Mouse (Mus musculus): ENCODE data around the gene Sorbs1. TPM values are rescaled to one million over a fixed set of nuclear protein-coding genes. Genes with fewer than 3 reads are reported as not detected.

The Sorbs1 gene
- polyA plus RNA-seq, 1 experiment from 2014 or later, result 79.4 TPM

DNA sequence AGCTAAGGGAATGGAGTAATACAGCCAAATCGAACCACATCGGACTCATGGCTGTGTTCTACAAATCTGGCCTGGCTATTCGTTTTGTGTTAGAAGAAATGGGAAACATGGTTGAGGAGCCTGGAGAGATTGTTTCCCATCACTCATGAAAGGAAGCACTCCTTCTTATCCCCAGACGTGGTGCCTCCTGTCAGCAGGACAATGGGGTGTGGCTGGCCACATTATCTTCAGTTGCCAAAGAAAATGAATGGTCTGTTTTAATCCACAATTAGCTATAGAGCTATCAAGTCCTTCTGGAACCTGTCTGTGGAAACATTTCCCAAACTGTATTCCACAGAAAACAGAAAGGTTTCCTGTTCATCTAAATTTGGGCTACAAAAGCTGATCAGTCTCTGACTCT, 196.6 kb downstream of the Sorbs1 start:
- ATAC-seq (ENCODE audit: low FRiP score, low read depth), result no peak
- WGBS, result 61% methylated on average over 4 of the region's 4 CpGs
- no peak overlapping the region for H3K27ac ChIP-seq (replicated peaks)

DNA sequence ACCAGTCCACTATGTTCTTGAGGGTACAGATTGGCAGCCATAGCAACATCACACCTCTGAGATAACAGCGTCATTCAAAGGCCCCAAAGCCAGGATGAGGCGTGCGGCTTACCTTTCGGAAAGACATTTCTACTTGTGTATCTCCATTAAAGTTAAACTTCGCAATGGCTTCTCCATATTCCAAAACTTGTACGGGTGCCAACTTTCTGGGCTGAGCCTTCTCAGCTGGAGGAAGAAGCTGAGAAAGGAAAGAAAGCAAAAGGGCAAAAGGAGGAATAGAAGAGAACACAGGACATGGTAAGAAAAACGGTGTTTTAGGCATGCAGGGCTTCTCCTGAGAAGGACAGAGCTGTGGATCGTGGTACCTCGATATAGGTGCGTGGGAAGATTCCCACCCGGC, 199.3 kb downstream of the Sorbs1 start:
- Histone ChIP-seq H3K9ac (replicated peaks) (no peak overlapping the region), H3K4me2 (replicated peaks) (no peak overlapping the region), H3K36me3 (peaks cover 23% of the 10 kb centered on the region), H3K27me3 (no peaks in the 10 kb centered on the region), H3K27ac (replicated peaks) (no peak overlapping the region), H3K9me3 (no peaks in the 10 kb centered on the region), H3K4me1 (no peaks in the 10 kb centered on the region), H3K4me3 (no peak overlapping the region)
- WGBS, result 93% methylated on average over 11 of the region's 11 CpGs
- ATAC-seq (ENCODE audit: low FRiP score, low read depth), result no peak

More for the DNA sequence above, 196.6 kb downstream of the Sorbs1 start:
- Histone ChIP-seq H3K27me3 (no peaks in the 10 kb centered on the region), H3K9me3 (no peaks in the 10 kb centered on the region), H3K4me1 (no peaks in the 10 kb centered on the region), H3K9ac (replicated peaks) (no peak overlapping the region), H3K36me3 (0 out of 2 replicates have a peak, but pooled peaks cover 6% of the 10 kb centered on the region), H3K4me2 (replicated peaks) (no peak overlapping the region), H3K4me3 (no peak overlapping the region)

DNA sequence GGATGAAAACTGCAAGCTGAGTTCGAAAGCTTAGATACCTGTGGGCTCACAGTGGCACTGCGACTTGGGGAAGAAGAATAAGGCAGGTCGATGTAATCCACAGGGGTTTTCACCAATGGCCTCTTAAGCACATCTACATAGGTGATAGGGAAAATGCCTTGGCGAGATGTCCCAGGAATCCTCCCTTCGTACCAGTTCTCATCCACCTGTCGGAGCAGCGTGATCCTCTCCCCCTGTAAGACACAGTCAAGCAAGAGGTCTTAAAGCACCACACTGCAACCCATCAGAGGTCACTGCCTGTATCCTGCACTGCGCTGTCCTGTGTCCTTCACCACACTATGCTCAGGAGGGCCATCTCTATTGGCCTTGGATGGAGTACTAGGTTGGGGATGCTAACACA, 201.9 kb downstream of the Sorbs1 start:
- Histone ChIP-seq H3K9me3 (no peaks in the 10 kb centered on the region), H3K4me1 (no peaks in the 10 kb centered on the region), H3K27ac (replicated peaks) (no peak overlapping the region), H3K4me3 (no peak overlapping the region), H3K36me3 (peaks cover 23% of the 10 kb centered on the region), H3K27me3 (no peaks in the 10 kb centered on the region), H3K4me2 (replicated peaks) (no peak overlapping the region), H3K9ac (replicated peaks) (no peak overlapping the region)
- 93% methylated on average over 8 of the region's 8 CpGs for WGBS
- ATAC-seq (ENCODE audit: low FRiP score, low read depth), result no peak

DNA sequence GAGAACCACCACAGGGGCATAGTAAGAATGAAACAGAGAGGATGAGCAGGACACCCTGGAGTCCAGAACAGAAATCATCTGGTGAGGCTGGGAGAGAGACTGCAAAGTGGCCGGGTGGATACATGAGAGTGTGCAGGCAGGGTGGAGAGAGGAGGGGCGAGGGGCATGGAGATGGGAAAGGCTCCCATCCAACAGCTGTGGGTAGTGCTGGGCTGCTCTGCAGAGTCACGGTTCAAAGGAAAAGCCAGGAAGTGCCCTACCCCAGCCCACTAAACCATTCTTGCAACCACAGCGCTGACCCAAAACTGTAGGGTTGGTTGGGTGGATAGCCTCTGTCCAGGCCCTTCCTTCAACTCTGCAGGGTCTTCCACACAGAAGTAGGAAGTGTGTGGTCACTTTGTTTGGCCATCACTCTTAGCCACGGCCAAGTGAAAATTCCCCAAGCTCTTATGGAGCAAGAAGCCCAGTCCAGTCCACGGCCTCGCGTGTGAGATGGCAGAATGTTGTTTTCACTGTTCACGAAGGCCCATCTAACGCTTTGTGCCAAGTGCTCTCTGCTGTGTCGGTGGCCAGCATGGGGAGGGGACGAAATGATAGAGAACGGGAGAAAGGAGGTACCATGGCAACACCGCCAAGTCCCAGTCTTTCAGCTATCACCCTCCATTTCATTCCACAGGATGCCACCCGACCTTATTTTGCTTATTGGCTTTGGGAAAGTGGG, 203.0 kb downstream of the Sorbs1 start:
- Histone ChIP-seq H3K4me2 (replicated peaks) (no peak overlapping the region), H3K4me3 (no peak overlapping the region), H3K9ac (replicated peaks) (no peak overlapping the region), H3K27ac (replicated peaks) (no peak overlapping the region), H3K4me1 (no peaks in the 10 kb centered on the region), H3K36me3 (peaks cover 23% of the 10 kb centered on the region), H3K9me3 (no peaks in the 10 kb centered on the region), H3K27me3 (no peaks in the 10 kb centered on the region)
- ATAC-seq (ENCODE audit: low FRiP score, low read depth), result no peak
- 89% methylated on average over 15 of the region's 15 CpGs for WGBS

DNA sequence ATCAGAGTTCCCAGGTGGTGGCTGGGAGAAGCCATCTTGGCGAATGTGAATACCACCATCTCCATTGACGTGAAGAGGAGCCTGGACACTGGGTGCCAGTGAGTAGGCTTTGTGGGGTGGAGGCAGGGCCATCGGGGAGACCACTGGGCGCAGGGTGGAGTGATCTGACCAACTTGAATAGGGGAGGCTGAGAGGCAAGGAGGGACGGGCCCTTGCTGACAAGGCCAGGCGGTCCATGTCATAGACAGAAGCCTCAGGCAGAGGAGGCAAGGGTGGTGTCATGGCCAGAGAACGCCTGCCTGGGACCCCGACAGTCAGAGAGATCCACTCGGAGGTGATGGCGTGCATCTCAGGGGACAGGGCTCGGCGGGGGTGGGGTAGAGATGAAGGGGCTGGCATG, 203.7 kb downstream of the Sorbs1 start:
- no peaks in the 10 kb centered on the region for H3K27me3 ChIP-seq
- peaks cover 23% of the 10 kb centered on the region for H3K36me3 ChIP-seq
- no peak overlapping the region for H3K4me2 ChIP-seq (replicated peaks)
- H3K9me3 ChIP-seq, result no peaks in the 10 kb centered on the region
- H3K4me3 ChIP-seq, result no peak overlapping the region
- no peak overlapping the region for H3K9ac ChIP-seq (replicated peaks)
- H3K4me1 ChIP-seq, result no peaks in the 10 kb centered on the region
- H3K27ac ChIP-seq (replicated peaks), result no peak overlapping the region
- WGBS, result 91% methylated on average over 12 of the region's 12 CpGs
- no peak for ATAC-seq (ENCODE audit: low FRiP score, low read depth)

DNA sequence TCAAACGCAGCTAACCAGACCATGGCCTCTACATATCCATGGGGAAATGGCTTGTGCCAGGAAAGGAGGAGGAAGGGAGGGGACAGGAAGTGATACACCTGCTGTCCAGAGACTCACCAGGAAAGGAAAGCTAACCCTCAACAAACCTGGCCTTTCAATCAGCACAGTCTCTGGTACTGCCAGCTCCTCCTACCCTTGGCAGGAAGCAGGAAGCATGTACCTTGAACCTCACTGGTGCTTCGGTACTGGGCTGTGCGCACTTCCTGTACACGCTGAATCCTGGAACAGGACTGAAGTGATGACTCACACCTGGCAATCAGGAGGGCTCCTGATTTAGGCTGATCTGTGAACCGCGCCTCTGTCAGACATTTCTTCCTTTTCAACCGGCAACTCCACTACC, 206.0 kb downstream of the Sorbs1 start:
- WGBS, result 91% methylated on average over 7 of the region's 7 CpGs
- Histone ChIP-seq H3K4me1 (no peaks in the 10 kb centered on the region), H3K9ac (replicated peaks) (no peak overlapping the region), H3K36me3 (peaks cover 23% of the 10 kb centered on the region), H3K9me3 (no peaks in the 10 kb centered on the region), H3K27me3 (no peaks in the 10 kb centered on the region), H3K4me3 (no peak overlapping the region), H3K27ac (replicated peaks) (no peak overlapping the region), H3K4me2 (replicated peaks) (no peak overlapping the region)
- ATAC-seq (ENCODE audit: low FRiP score, low read depth), result no peak

DNA sequence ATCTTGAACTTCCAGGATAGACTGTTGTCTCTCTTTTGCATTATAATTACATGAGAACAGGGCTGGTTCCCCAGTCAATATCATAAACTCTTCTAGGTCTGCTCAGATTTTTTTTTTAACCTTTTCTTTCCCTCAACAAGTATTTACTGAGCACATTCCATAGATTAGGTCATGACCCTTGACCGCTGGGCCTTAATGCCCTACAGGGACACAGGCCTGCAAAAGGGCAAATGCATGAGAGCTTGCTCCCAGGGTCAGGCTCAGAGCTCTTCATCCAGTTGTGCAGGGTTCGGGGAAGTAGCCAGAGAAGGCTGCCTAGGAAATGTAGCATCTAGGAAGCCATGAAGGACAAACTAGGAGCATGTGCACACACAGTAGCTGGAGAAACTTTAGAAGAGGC, 206.9 kb downstream of the Sorbs1 start:
- H3K27me3 ChIP-seq, result no peaks in the 10 kb centered on the region
- H3K4me2 ChIP-seq (replicated peaks), result no peak overlapping the region
- ATAC-seq (ENCODE audit: low FRiP score, low read depth), result no peak
- no peaks in the 10 kb centered on the region for H3K9me3 ChIP-seq
- WGBS, result 60% methylated on average over 2 of the region's 2 CpGs
- H3K27ac ChIP-seq (replicated peaks), result no peak overlapping the region
- peaks cover 21% of the 10 kb centered on the region for H3K36me3 ChIP-seq
- no peak overlapping the region for H3K4me3 ChIP-seq
- H3K4me1 ChIP-seq, result no peaks in the 10 kb centered on the region
- H3K9ac ChIP-seq (replicated peaks), result no peak overlapping the region

DNA sequence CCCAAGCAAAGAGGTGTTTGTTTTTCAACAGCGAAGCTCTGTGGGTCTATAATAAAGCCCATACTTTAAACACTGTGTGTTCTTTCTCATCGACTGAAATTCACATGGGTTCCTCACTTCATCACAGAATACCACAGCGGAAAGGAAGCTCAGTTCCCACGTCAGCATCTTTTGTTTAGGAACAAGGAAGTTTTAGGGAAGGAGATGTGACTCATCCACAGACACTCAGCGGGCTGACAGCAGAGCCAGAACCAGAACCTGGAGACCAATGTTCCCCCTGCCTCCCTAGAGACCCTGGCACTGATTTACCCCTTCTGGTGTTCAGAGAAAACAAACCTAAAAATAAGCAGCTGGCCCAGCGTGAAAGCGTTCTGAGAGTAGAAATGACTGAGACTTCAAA, 208.1 kb downstream of the Sorbs1 start:
- Histone ChIP-seq H3K4me1 (no peaks in the 10 kb centered on the region), H3K4me3 (no peak overlapping the region), H3K9ac (replicated peaks) (no peak overlapping the region), H3K4me2 (replicated peaks) (no peak overlapping the region), H3K36me3 (peaks cover 10% of the 10 kb centered on the region), H3K27ac (replicated peaks) (no peak overlapping the region), H3K9me3 (no peaks in the 10 kb centered on the region), H3K27me3 (no peaks in the 10 kb centered on the region)
- WGBS, result 81% methylated on average over 7 of the region's 7 CpGs
- no peak for ATAC-seq (ENCODE audit: low FRiP score, low read depth)

DNA sequence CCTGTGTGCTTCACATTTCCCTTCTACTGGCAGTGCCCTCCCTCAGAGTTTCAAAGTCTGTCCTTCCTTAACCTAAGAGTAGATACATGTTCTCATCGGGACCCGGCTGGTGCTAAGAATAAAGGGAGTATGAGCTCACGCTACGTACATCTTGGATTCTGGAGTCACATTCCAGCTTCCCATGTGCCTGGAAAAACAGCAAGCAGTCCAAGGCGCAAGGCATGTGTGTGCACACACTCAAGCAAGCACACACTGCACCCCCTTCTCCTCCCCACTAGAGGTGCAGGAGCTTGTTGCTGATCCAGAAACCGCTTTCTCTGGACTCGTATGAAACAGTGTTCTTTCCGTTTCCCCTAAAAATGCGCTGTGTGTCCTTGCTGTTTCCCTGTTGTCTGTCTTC, 210.7 kb downstream of the Sorbs1 start:
- Histone ChIP-seq H3K4me1 (no peaks in the 10 kb centered on the region), H3K27me3 (no peaks in the 10 kb centered on the region), H3K36me3 (no peaks in the 10 kb centered on the region), H3K9ac (replicated peaks) (no peak overlapping the region), H3K4me3 (no peak overlapping the region), H3K9me3 (no peaks in the 10 kb centered on the region), H3K27ac (replicated peaks) (no peak overlapping the region), H3K4me2 (replicated peaks) (no peak overlapping the region)
- WGBS, result 80% methylated on average over 9 of the region's 9 CpGs
- no peak for ATAC-seq (ENCODE audit: low FRiP score, low read depth)

DNA sequence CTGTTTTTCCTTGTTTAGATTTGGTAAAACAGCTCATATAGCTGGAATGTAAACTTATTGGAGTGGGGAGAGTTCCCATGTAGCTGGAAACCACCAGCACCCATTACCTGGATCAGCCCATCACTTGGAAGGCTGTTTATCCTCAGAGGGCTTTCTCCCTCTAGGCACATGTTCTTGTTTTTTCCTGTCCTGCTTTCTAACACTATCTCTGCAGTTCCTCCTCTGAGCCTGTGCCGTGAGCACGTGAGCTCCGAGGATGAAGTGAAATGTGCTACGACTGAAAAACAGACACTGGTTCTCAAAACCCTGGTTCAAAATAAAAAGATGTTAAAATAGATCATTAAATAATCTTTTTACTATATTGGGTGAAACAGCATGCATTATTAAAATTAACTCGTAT, 211.1 kb downstream of the Sorbs1 start:
- H3K36me3 ChIP-seq, result no peaks in the 10 kb centered on the region
- no peak overlapping the region for H3K4me2 ChIP-seq (replicated peaks)
- 95% methylated on average over 5 of the region's 5 CpGs for WGBS
- H3K4me1 ChIP-seq, result no peaks in the 10 kb centered on the region
- H3K27ac ChIP-seq (replicated peaks), result no peak overlapping the region
- H3K27me3 ChIP-seq, result no peaks in the 10 kb centered on the region
- H3K9me3 ChIP-seq, result no peaks in the 10 kb centered on the region
- ATAC-seq (ENCODE audit: low FRiP score, low read depth), result no peak
- H3K4me3 ChIP-seq, result no peak overlapping the region
- H3K9ac ChIP-seq (replicated peaks), result no peak overlapping the region

DNA sequence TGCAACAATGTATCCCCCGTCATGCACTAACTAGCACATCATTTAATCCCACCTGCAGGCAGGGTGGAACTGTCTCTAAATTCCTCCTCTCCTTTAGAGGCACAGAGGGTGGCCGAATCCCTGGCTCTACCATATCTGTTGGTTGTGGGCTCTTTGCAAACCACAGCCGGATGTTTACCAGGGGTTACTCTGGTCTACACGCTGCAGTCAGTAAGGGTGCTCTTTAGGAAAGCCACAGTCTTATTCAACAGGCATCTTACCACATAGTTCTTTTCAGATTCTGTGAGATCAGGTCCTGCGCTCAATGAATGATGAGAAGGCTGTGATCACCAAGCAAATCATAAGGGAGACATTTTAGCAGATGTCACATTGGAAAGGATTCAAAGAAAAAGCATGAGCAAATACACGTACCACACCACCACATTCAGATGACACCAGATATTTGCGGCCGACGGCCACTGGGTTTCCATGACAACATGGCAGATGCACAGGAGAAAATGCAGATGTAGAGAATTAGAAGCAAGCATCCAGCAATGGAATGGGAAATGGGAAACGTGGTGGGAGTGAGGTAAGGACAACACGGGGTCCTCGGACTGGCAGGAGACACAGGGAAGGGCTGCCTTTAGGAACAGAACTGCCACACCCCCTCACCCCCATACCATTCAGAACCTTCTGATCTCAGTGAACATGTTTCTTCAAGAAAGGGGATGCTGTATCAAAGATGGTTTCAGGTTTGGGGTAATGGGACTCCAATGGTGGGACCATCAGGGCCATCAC, 213.4 kb downstream of the Sorbs1 start:
- no peaks in the 10 kb centered on the region for H3K4me1 ChIP-seq
- no peak overlapping the region for H3K27ac ChIP-seq (replicated peaks)
- H3K4me2 ChIP-seq (replicated peaks), result no peak overlapping the region
- no peaks in the 10 kb centered on the region; the same call in 1 of the 2 replicates for H3K36me3 ChIP-seq
- WGBS, result 78% methylated on average over 12 of the region's 12 CpGs
- H3K4me3 ChIP-seq, result no peak overlapping the region
- H3K9ac ChIP-seq (replicated peaks), result no peak overlapping the region
- no peaks in the 10 kb centered on the region for H3K27me3 ChIP-seq
- no peaks in the 10 kb centered on the region for H3K9me3 ChIP-seq
- ATAC-seq (ENCODE audit: low FRiP score, low read depth), result no peak

DNA sequence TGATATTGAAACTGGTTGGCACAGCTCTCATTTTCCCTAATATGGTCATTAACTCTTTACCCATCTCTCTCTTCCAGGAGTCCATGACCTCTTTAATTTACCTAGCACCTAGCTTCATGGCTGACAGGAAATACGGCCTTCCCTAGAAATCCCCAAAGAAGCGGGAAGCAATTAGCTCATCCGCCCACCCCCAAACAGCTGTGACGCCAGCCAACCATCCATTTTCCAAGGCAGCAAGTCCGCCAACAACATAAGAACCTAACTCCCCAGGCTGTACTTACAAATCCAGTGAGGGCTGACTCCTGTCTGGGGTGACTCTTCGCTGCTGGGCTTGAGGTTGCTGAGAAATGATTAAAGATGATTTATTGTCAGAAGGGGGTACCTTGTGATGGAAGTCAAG, 214.4 kb downstream of the Sorbs1 start:
- no peak overlapping the region for H3K4me3 ChIP-seq
- H3K36me3 ChIP-seq, result no peaks in the 10 kb centered on the region; the same call in 1 of the 2 replicates
- H3K4me2 ChIP-seq (replicated peaks), result no peak overlapping the region
- H3K9ac ChIP-seq (replicated peaks), result no peak overlapping the region
- no peaks in the 10 kb centered on the region for H3K9me3 ChIP-seq
- no peak overlapping the region for H3K27ac ChIP-seq (replicated peaks)
- H3K27me3 ChIP-seq, result no peaks in the 10 kb centered on the region
- ATAC-seq (ENCODE audit: low FRiP score, low read depth), result no peak
- no peaks in the 10 kb centered on the region for H3K4me1 ChIP-seq
- 89% methylated on average over 6 of the region's 6 CpGs for WGBS
